In genomic region chr5:130145961-130146360, GRCm38 (mm10) we compare ENCODE assay signal across 7 mouse cellular contexts. TPM values are rescaled to one million over a fixed set of nuclear protein-coding genes. Genes with fewer than 3 reads are reported as not detected.
DNase-seq lines count a peak whose midpoint lies in the region; ATAC-seq and TF ChIP-seq lines count a peak whose summit lies in the region.

No protein-coding gene starts in this region.

- peak; percentile 34 to 58 for DNase-seq in left cerebral cortex, adult 18-20 months (ENCODE audit: low spot score in 2 of 2)
- no peak for DNase-seq in left cerebral cortex, adult 11 months (ENCODE audit: low spot score)
- DNase-seq in hindbrain, postnatal 0 days (ENCODE audit: low spot score): no peak
- no peak for DNase-seq in thymus, postnatal 14 days

- H3K4me2 ChIP-seq in hindbrain, postnatal 0 days (ENCODE audit: low read depth, low read length): peak overlapping the region; percentile 94
- H3K4me2 ChIP-seq in neural tube, embryonic 14.5 days (ENCODE audit: low read depth, low read length): peak overlapping the region; percentile 69

- TF ChIP-seq POLR2A in bone marrow macrophage, adult 2 months (IDR thresholded peaks at IDR 0.05; ENCODE audit: borderline replicate concordance, low read depth, low read length): no peak

- no peak for ATAC-seq in hindbrain, postnatal 0 days
- ATAC-seq in neural tube, embryonic 14.5 days (ENCODE audit: low read depth): no peak
- no peak for ATAC-seq in megakaryocyte-erythroid progenitor cell, adult 5-6 weeks (replicated peaks; ENCODE audit: low FRiP score, low TSS enrichment, poor library complexity, severe bottlenecking)

- no peaks in the 10 kb centered on the region for H3K9me3 ChIP-seq in hindbrain, postnatal 0 days (ENCODE audit: low read length)
- no peaks in the 10 kb centered on the region for H3K9me3 ChIP-seq in neural tube, embryonic 14.5 days (ENCODE audit: control insufficient read depth, low read length)

- H3K4me1 ChIP-seq in bone marrow macrophage, adult 2 months (ENCODE audit: control insufficient read depth, insufficient read depth, low read length): peaks cover 14% of the 10 kb centered on the region
- peaks cover 12% of the 10 kb centered on the region for H3K4me1 ChIP-seq in hindbrain, postnatal 0 days (ENCODE audit: insufficient read depth, low read length)
- H3K4me1 ChIP-seq in neural tube, embryonic 14.5 days (ENCODE audit: control insufficient read depth, insufficient read depth, low read length): peaks cover 8% of the 10 kb centered on the region; the same call in 1 of the 2 replicates

- no peak overlapping the region for H3K27ac ChIP-seq in bone marrow macrophage, adult 2 months (ENCODE audit: insufficient read depth, low read depth, low read length)
- H3K27ac ChIP-seq in hindbrain, postnatal 0 days: no peak overlapping the region
- H3K27ac ChIP-seq in neural tube, embryonic 14.5 days (ENCODE audit: low read depth, low read length): no peak overlapping the region

- peak overlapping the region; percentile 85 for H3K4me3 ChIP-seq in bone marrow macrophage, adult 2 months (ENCODE audit: insufficient read depth, low read length)
- H3K4me3 ChIP-seq in hindbrain, postnatal 0 days (ENCODE audit: low read length): peak overlapping the region; percentile 73
- peak overlapping the region; percentile 70; the same call in 1 of the 2 replicates for H3K4me3 ChIP-seq in neural tube, embryonic 14.5 days (ENCODE audit: low read depth, low read length)

- H3K36me3 ChIP-seq in hindbrain, postnatal 0 days (ENCODE audit: insufficient read depth, low read length): peaks cover 16% of the 10 kb centered on the region; the same call in 1 of the 2 replicates
- peaks cover 10% of the 10 kb centered on the region; the same call in 1 of the 2 replicates for H3K36me3 ChIP-seq in neural tube, embryonic 14.5 days (ENCODE audit: control insufficient read depth, insufficient read depth, low read length)

- 77% methylated on average over 8 of the region's 8 CpGs for WGBS in hindbrain, postnatal 0 days
- WGBS in neural tube, embryonic 14.5 days: 87% methylated on average over 8 of the region's 8 CpGs

- H3K27me3 ChIP-seq in hindbrain, postnatal 0 days (ENCODE audit: insufficient read depth, low read length): no peaks in the 10 kb centered on the region
- no peaks in the 10 kb centered on the region for H3K27me3 ChIP-seq in neural tube, embryonic 14.5 days (ENCODE audit: control insufficient read depth, insufficient read depth, low read length)

- peak overlapping the region; percentile 75; the same call in 1 of the 2 replicates for H3K9ac ChIP-seq in hindbrain, postnatal 0 days (replicated peaks; ENCODE audit: low read length)
- H3K9ac ChIP-seq in neural tube, embryonic 14.5 days (replicated peaks; ENCODE audit: low read depth, low read length): no peak overlapping the region

- TF ChIP-seq CTCF in bone marrow macrophage, adult 2 months (IDR thresholded peaks at IDR 0.05; ENCODE audit: low read depth, low read length): no peak
- no peak for TF ChIP-seq CTCF in hindbrain, postnatal 0 days (IDR thresholded peaks at IDR 0.05; ENCODE audit: low read depth)

RNA-seq across cellular contexts. Expression of gene Kctd7, which starts 1.3 kb away (rescaled TPM):
- total RNA-seq in left cerebral cortex, adult 18-20 months (2021): 10 to 100 TPM; 14.3 to 14.7 TPM
- polyA plus RNA-seq in bone marrow macrophage, adult 2 months (2012; ENCODE audit: insufficient read depth, insufficient read length, missing spikeins): 4.8 and 5.8 TPM in 2 replicates
- 20.8 and 31.7 TPM in 2 replicates for total RNA-seq in hindbrain, postnatal 0 days (2014; rRNA removed)
- 10.9 and 11.2 TPM in 2 replicates for polyA plus RNA-seq in hindbrain, postnatal 0 days (2015; fragmentation: Nextera tagmentation; extraction: Ambion mirVana)
- polyA plus RNA-seq in neural tube, embryonic 14.5 days (2014; fragmentation: Nextera tagmentation; extraction: Ambion mirVana): 16.1 and 17.5 TPM in 2 replicates
- total RNA-seq in megakaryocyte-erythroid progenitor cell, adult 5-6 weeks (2014; fragmentation: Nextera tagmentation): 5.0 and 12.8 TPM in 2 replicates
- 6.6 and 8.2 TPM in 2 replicates for total RNA-seq in megakaryocyte-erythroid progenitor cell, adult 5-6 weeks (2017)

RNA-seq across cellular contexts. Expression of gene Rabgef1, which starts 25.6 kb away (rescaled TPM):
- 10 to 100 TPM; 64.5 to 71.3 TPM for total RNA-seq in left cerebral cortex, adult 18-20 months (2021)
- polyA plus RNA-seq in bone marrow macrophage, adult 2 months (2012; ENCODE audit: insufficient read depth, insufficient read length, missing spikeins): 22.3 and 25.4 TPM in 2 replicates
- total RNA-seq in hindbrain, postnatal 0 days (2014; rRNA removed): 16.1 and 19.9 TPM in 2 replicates
- polyA plus RNA-seq in hindbrain, postnatal 0 days (2015; fragmentation: Nextera tagmentation; extraction: Ambion mirVana): 27.4 and 28.9 TPM in 2 replicates
- 40.0 and 41.1 TPM in 2 replicates for polyA plus RNA-seq in neural tube, embryonic 14.5 days (2014; fragmentation: Nextera tagmentation; extraction: Ambion mirVana)
- 45.4 and 46.7 TPM in 2 replicates for total RNA-seq in megakaryocyte-erythroid progenitor cell, adult 5-6 weeks (2014; fragmentation: Nextera tagmentation)
- total RNA-seq in megakaryocyte-erythroid progenitor cell, adult 5-6 weeks (2017): 56.0 and 60.5 TPM in 2 replicates

Comparison
In these comparisons a context has a peak if more than half of its experiments do, and no peak if none do; other contexts are left out.
1. DNase-seq: peak in left cerebral cortex, adult 18-20 months (2 of 2); none in left cerebral cortex, adult 11 months (single experiment), hindbrain, postnatal 0 days (single experiment) and thymus, postnatal 14 days (single experiment).
2. Peak in every context shown above with its lines, with median percentiles within 50 percentile points of each other: H3K4me3 ChIP-seq.